Mouse (Mus musculus): Measurements from ENCODE around the gene Taok3. TPM values are rescaled to one million over a fixed set of nuclear protein-coding genes. Genes with fewer than 3 reads are reported as not detected.

Gene Taok3
- polyA plus RNA-seq, 1 experiment from 2014 or later: 38.7 TPM

DNA sequence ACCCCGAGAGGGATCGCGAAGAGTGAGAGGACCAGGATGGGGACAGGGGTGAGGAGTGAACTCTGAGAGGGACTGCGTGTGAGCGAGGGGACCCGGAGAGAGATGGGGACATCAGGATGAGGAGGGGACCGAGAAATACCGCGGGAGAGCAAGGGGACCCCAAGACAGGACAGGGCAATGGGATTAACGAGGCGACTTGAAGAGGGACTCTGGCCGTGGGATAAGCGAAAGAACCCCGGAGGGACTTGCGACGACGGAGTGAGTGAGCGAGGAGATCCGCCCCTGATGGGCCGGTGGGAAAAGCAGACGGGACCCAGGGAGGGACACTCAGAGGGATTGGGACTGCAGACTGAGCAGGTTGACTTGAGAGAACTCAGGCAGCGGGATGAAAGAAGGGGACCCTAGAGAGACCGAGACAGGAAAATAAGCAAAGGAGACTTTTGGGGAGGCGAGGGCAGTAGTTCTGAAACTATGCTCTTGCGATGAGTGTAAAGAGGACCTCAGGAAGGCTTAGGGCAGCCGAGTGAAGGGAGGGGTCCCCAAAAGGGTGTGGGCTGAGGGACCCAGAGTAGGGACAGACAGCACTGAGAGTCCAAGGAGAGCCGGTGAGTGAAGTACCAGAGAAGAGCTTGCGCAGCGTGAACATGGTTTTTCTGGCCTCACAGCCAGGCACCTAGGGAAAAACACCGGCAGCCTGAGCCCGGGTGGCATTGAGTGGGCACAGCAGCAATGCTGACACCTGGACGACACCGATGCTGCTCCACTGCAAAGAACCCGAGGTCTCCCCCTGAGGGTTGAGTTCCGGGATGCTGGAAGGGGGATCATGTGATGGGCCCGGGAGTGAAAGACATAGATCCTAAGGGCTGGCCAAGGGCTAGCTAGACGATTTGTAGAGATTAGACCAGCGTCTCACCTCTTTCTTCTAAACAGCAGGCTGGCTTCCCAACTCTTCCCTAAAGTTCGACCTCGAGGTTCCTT lies 849 bp downstream of the Taok3 start:
- peaks cover 12% of the 10 kb centered on the region for H3K4me1 ChIP-seq
- H3K4me2 ChIP-seq (replicated peaks): peak overlapping the region; percentile 84
- ATAC-seq (ENCODE audit: low FRiP score, low read depth): peak; percentile 65
- WGBS: 2% methylated on average over 40 of the region's 40 CpGs
- peak overlapping the region; percentile 58 for H3K9ac ChIP-seq
- H3K4me3 ChIP-seq: peak overlapping the region; percentile 76
- no peaks in the 10 kb centered on the region for H3K36me3 ChIP-seq
- H3K9me3 ChIP-seq: no peaks in the 10 kb centered on the region
- 0 out of 2 replicates have a peak, but pooled peaks cover 10% of the 10 kb centered on the region for H3K27me3 ChIP-seq (replicated peaks)
- no peak overlapping the region for H3K27ac ChIP-seq

DNA sequence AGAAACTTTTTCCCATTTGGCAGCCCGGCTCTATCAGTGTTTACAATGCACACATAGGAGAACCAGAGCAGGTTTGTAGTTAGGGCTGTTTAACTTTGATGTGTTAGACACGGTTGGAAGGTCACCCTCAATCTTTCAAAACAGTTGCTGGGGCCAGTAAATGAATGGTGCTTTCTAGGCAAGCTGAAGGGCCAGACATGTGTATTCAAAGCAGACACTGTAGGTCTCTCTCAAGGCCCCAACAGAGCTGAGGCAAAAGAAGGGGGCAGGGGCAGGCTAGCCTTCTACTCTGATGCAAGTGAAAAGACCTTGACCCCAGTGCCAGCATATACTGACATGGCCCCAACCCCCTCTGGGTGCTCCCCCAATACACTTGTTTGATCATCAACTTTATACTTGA lies 1.7 kb downstream of the Taok3 start:
- Histone ChIP-seq H3K9me3 (no peaks in the 10 kb centered on the region), H3K4me3 (no peak overlapping the region), H3K36me3 (no peaks in the 10 kb centered on the region), H3K27ac (no peak overlapping the region), H3K9ac (no peak overlapping the region), H3K4me2 (replicated peaks) (peak overlapping the region; percentile 84), H3K27me3 (replicated peaks) (0 out of 2 replicates have a peak, but pooled peaks cover 10% of the 10 kb centered on the region), H3K4me1 (peaks cover 12% of the 10 kb centered on the region)
- ATAC-seq (ENCODE audit: low FRiP score, low read depth): no peak
- 3% methylated on average over 2 of the region's 2 CpGs for WGBS

DNA sequence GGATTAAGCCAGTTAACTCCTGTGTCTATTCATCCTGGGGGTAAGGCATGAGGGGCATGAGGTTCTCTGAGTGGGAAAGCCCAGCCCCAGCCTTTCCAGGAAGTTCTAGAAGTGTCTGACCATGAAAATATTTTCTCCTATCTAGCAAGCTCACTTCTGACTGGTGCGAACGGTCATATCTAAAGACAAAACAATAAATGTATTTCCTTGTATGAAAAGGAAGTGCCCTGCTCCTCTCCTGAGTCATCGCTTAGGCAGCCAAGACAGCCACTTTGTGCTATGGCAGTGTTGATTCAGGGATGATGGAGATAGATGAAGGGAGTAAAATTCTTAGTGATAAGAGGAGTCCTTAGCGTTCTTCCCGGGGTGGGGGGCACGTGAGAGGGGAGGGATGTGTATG lies 3.2 kb downstream of the Taok3 start:
- no peak overlapping the region for H3K4me2 ChIP-seq (replicated peaks)
- no peak for ATAC-seq (ENCODE audit: low FRiP score, low read depth)
- WGBS: 92% methylated on average over 6 of the region's 6 CpGs
- 0 out of 2 replicates have a peak, but pooled peaks cover 10% of the 10 kb centered on the region for H3K27me3 ChIP-seq (replicated peaks)
- no peak overlapping the region for H3K4me3 ChIP-seq
- no peak overlapping the region for H3K9ac ChIP-seq
- no peaks in the 10 kb centered on the region for H3K36me3 ChIP-seq
- no peak overlapping the region for H3K27ac ChIP-seq
- H3K4me1 ChIP-seq: peaks cover 12% of the 10 kb centered on the region
- no peaks in the 10 kb centered on the region for H3K9me3 ChIP-seq

DNA sequence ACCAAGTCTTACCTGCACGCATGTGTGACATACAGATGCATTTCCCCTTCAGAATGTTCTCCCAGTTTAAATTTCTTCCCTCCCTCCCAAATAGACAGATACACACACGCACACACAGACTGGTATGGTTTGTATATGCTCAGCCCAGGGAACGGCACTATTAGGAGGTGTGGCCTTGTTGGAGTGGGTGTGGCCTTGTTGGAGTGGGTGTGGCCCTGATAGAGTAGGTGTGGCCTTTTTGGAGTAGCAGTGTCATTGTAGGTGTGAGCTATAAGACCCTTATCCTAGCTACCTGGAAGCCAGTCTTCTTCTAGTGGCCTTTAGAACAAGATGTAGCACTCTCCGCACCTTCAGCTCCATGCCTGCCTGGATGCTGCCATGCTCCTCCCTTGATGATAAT lies 3.9 kb downstream of the Taok3 start:
- peaks cover 12% of the 10 kb centered on the region for H3K4me1 ChIP-seq
- no peak overlapping the region for H3K4me3 ChIP-seq
- no peak overlapping the region for H3K27ac ChIP-seq
- H3K4me2 ChIP-seq (replicated peaks): no peak overlapping the region
- H3K9me3 ChIP-seq: no peaks in the 10 kb centered on the region
- no peak overlapping the region for H3K9ac ChIP-seq
- WGBS: 92% methylated on average over 4 of the region's 4 CpGs
- no peak for ATAC-seq (ENCODE audit: low FRiP score, low read depth)
- H3K36me3 ChIP-seq: no peaks in the 10 kb centered on the region
- H3K27me3 ChIP-seq (replicated peaks): 0 out of 2 replicates have a peak, but pooled peaks cover 10% of the 10 kb centered on the region

DNA sequence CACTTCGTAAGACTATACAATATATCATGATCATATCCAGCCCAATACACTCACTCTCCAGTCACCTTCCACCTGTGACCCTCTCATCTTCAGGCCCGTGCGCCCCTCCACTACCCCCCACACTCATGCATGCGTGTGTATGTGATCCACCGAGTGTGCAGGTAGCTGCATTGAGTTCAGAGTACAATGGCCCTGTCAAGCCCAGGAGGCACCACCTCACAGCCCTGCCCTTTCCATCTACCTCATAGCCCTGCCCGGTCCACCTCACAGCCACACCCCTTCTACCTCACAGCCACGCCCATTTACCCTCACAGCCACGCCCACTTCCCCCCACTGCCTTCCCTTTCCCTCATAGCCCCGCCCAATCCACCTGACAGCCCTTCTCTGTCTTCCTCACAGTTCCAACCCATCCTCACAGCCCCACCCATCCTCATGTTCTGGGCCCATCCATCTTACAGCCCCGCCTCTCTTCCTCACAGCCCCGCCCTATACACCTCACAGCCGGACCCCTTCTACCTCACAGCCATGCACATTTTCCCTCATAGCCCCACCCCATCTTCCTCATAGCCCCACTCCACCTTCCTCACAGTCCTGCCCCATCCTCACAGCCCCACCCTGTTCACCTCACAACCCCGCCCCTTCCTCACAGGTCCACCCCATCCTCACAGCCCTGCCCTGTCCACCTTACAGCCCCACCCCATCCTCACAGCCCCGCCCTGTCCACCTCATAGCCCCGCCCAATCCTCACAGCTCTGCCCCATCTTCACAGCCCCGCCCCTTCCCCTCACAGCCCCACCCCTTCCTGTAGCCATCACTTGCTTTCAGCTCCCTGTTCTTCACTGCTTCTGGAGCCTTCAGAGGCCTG lies 5.8 kb downstream of the Taok3 start:
- Histone ChIP-seq H3K36me3 (no peaks in the 10 kb centered on the region), H3K9me3 (no peaks in the 10 kb centered on the region), H3K4me2 (replicated peaks) (no peak overlapping the region), H3K27me3 (replicated peaks) (0 out of 2 replicates have a peak, but pooled peaks cover 9% of the 10 kb centered on the region), H3K4me1 (peaks cover 9% of the 10 kb centered on the region), H3K4me3 (no peak overlapping the region), H3K27ac (no peak overlapping the region), H3K9ac (no peak overlapping the region)
- WGBS: 83% methylated on average over 16 of the region's 16 CpGs
- no peak for ATAC-seq (ENCODE audit: low FRiP score, low read depth)

DNA sequence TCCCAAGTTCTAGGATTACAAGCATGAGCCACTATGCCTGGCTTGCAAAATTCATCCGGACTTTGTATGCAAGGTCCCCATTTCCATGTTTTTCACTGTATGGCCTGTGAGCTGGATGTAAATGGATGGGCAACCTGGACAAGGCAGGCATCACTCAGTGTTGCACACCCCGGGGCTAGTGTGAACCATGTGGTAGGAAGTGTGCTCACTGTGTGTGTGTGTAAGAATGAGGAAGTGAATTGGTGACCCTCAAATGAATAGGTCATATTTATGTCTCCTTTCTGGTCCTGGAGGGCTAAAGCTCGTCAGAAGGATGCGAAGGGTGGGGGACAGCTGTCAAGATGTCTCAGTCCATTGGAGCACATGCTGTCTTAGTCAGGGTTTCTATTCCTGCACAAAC lies 7.1 kb downstream of the Taok3 start:
- H3K36me3 ChIP-seq: no peaks in the 10 kb centered on the region
- H3K4me3 ChIP-seq: no peak overlapping the region
- no peak overlapping the region for H3K9ac ChIP-seq
- no peaks in the 10 kb centered on the region for H3K27me3 ChIP-seq (replicated peaks)
- ATAC-seq (ENCODE audit: low FRiP score, low read depth): no peak
- no peaks in the 10 kb centered on the region for H3K9me3 ChIP-seq
- no peak overlapping the region for H3K27ac ChIP-seq
- WGBS: 87% methylated on average over 4 of the region's 4 CpGs
- H3K4me1 ChIP-seq: no peaks in the 10 kb centered on the region
- no peak overlapping the region for H3K4me2 ChIP-seq (replicated peaks)

DNA sequence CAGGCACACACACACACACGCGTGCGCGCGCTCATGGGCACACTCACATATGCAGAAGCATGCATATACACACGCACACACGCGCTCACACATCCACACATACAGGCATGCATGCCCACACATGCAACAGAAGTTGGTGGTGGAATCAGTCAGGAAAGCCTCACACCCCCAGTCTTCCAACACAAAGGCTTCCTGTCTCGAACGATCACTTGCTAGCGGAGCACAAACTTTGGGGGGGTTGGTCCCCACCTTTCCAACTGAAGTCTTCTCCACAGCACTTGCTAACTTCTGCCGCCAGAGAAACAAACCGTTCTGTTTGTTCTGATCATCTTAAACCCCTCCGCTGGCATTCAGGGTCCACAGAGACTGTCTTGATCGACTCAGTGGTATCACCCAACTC lies 10.8 kb downstream of the Taok3 start:
- H3K27ac ChIP-seq: no peak overlapping the region
- H3K27me3 ChIP-seq (replicated peaks): no peaks in the 10 kb centered on the region
- H3K4me2 ChIP-seq (replicated peaks): no peak overlapping the region
- no peaks in the 10 kb centered on the region for H3K9me3 ChIP-seq
- H3K4me1 ChIP-seq: peaks cover 7% of the 10 kb centered on the region; the same call in 1 of the 2 replicates
- no peak overlapping the region for H3K9ac ChIP-seq
- WGBS: 94% methylated on average over 15 of the region's 15 CpGs
- H3K36me3 ChIP-seq: no peaks in the 10 kb centered on the region
- ATAC-seq (ENCODE audit: low FRiP score, low read depth): no peak
- H3K4me3 ChIP-seq: no peak overlapping the region

DNA sequence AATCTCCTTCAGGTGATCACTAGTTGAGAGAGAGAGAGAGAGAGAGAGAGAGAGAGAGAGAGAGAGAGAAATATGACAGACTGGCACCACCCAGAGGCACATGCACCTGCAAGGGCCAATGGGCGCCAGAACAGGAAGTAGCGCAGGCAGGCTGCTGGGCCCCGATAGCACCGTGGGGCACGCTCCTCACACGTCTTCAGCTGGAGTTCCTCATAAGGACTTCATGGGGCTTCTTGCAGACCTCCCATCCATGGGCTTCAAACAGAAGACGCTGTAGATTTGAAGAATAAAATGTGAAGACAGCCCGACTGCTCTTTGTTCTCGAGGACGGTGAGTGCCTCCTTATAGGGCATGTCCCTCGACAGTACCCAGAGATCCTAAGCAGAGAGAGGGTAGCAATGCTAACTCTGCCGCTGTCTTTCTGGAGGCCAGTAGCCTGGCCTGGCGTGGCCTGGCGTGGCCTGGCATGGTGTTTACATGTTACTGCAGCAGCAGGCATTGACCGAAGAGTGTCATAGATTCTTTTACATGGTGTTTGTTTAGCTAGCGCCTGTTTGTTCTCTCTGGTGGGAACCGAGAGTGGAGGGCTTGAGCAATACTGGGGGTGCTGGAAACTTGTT lies 13.6 kb downstream of the Taok3 start:
- H3K36me3 ChIP-seq: no peaks in the 10 kb centered on the region
- no peak overlapping the region for H3K4me2 ChIP-seq (replicated peaks)
- no peak overlapping the region for H3K9ac ChIP-seq
- peaks cover 11% of the 10 kb centered on the region; the same call in 1 of the 2 replicates for H3K4me1 ChIP-seq
- no peaks in the 10 kb centered on the region for H3K27me3 ChIP-seq (replicated peaks)
- no peak for ATAC-seq (ENCODE audit: low FRiP score, low read depth)
- H3K9me3 ChIP-seq: no peaks in the 10 kb centered on the region
- WGBS: 86% methylated on average over 17 of the region's 17 CpGs
- no peak overlapping the region for H3K27ac ChIP-seq
- no peak overlapping the region for H3K4me3 ChIP-seq

DNA sequence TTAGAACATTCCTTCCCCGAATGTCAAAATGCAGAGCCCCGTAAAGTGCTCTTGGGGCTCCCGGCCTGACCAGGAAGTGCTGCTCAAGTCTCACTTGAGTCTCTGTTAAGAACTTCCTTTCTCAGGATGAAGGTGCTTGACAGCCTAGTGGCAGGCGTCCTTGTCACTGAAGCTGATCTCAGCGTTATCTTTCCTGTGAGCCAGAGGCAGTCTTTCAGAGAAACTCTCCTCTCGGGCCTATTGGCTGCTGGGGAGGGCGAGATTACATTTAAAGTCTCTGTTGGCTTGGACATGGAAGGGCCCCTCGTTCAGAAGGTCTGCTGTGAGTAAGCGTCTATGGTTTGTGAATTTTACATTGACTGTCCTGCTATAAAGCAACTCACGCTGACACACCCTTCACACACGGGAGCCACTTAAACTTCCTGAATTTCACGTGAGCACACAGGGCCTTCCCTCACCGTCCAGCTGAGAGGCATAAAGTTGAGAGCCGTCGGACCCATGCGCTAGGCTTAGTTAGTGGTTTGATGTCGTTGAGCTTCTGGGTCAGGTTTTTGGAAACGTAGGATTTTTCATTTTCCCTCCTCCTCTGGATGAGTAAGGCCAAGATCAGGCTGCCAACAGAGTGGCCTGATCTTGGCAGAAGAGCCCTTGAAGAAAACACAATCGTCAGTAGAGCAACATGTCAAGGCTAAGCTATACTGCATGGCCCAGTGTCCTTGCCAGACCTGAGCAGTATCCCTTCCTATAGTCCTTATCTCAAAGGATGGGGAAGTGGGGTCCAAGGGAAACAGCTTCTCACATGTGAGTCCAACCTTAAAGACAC lies 14.3 kb downstream of the Taok3 start:
- Histone ChIP-seq H3K27me3 (replicated peaks) (no peaks in the 10 kb centered on the region), H3K4me1 (peaks cover 11% of the 10 kb centered on the region; the same call in 1 of the 2 replicates), H3K36me3 (no peaks in the 10 kb centered on the region), H3K9me3 (no peaks in the 10 kb centered on the region), H3K4me3 (no peak overlapping the region), H3K9ac (no peak overlapping the region), H3K4me2 (replicated peaks) (no peak overlapping the region), H3K27ac (no peak overlapping the region)
- no peak for ATAC-seq (ENCODE audit: low FRiP score, low read depth)
- WGBS: 81% methylated on average over 19 of the region's 19 CpGs

DNA sequence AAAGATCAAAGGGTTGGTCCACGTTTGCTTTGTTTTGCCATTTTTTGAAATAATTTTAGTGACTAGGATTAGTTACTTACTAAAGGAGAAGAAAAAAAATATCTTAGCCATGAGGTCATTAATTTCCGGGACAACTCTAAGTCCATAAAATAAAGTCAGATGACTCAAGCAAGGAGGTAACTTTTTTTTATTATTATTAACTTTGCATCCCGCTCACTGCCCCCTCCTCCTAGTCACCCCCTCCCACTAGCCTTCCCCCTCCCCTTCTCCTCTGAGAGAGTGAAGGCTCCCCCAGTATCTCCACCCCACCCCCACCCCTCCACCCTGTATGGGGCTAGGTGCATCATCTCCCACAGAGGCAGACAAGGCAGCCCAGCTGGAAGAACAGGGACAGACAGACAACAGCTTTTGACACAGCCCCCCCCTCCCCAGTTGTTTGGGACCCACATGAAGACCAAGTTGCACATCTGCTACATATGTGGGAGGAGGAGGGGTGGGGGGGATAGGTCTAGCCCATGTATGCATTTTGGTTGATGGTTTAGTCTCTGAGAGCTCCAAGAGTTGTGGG lies 15.0 kb downstream of the Taok3 start:
- H3K9me3 ChIP-seq: no peaks in the 10 kb centered on the region
- no peak overlapping the region for H3K9ac ChIP-seq
- H3K27me3 ChIP-seq (replicated peaks): no peaks in the 10 kb centered on the region
- no peak overlapping the region for H3K4me2 ChIP-seq (replicated peaks)
- H3K36me3 ChIP-seq: no peaks in the 10 kb centered on the region
- 87% methylated on average over 3 of the region's 3 CpGs for WGBS
- H3K4me3 ChIP-seq: no peak overlapping the region
- ATAC-seq (ENCODE audit: low FRiP score, low read depth): no peak
- H3K27ac ChIP-seq: no peak overlapping the region
- peaks cover 11% of the 10 kb centered on the region; the same call in 1 of the 2 replicates for H3K4me1 ChIP-seq

DNA sequence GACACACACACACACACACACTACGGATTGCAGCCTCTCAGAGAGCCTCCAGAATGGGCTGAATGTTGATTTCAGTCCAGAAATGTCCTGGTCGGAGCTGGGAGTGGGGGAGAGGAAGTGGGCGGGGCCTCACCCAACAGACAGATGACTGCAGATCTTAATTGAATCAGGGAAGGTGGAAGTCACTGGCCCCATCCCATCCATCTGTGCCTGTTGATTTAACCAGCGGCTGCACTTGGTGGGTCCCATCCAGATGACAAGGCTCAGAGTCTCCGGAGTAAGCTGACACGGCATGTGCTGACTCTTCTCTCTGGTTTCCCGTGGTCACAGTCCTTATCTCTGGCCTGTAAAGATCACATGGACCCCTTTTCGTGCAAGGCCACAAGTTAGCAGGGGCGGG lies 15.9 kb downstream of the Taok3 start:
- peak overlapping the region; percentile 12; the same call in 1 of the 2 replicates for H3K4me2 ChIP-seq (replicated peaks)
- no peak overlapping the region for H3K9ac ChIP-seq
- H3K9me3 ChIP-seq: no peaks in the 10 kb centered on the region
- no peak overlapping the region for H3K27ac ChIP-seq
- no peak for ATAC-seq (ENCODE audit: low FRiP score, low read depth)
- WGBS: 40% methylated on average over 9 of the region's 9 CpGs
- H3K4me1 ChIP-seq: peaks cover 11% of the 10 kb centered on the region; the same call in 1 of the 2 replicates
- H3K36me3 ChIP-seq: no peaks in the 10 kb centered on the region
- no peaks in the 10 kb centered on the region for H3K27me3 ChIP-seq (replicated peaks)
- H3K4me3 ChIP-seq: no peak overlapping the region
